9 mouse cellular contexts compared by ENCODE assay signal in the genomic region with DNA sequence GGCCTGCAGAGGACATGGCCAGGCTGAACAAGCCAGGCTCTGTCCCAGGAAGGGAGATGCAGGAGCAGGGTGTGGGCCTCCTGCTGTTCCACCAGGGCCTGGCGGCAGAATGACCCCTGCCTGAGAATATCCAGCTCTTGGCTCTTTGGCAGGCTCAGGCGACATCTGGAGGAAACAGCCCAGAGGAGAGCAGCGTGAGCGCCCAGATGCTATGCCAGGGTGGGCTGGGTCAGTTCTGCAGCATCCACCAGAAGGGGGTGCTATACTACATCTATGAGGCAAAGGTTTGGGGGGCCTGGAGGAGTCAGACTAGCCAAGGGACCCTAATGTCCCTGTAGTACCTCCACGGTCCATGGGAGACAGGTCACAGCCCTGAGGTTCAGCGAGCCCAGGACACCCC. TPM values are rescaled to one million over a fixed set of nuclear protein-coding genes. Genes with fewer than 3 reads are reported as not detected.
DNase-seq lines count a peak whose midpoint lies in the region; ATAC-seq and TF ChIP-seq lines count a peak whose summit lies in the region.
"Had no signal": no experiment of that assay in that cellular context is flagged by ENCODE, and none has a peak within 500 bp of the region (broad histone marks: within the 10 kb centered on the region; RNA-seq: fewer than 3 reads in every experiment).

No protein-coding gene starts in this region.

- peak; percentile 27 for ATAC-seq in heart, embryonic 15.5 days (replicated peaks; ENCODE audit: insufficient number of reproducible peaks, insufficient read depth, low FRiP score, low read depth)
- peak; percentile 76 for ATAC-seq in megakaryocyte progenitor cell, adult 5-6 weeks (replicated peaks; ENCODE audit: poor library complexity)
- no peak for ATAC-seq in monocyte, adult 5-6 weeks (replicated peaks; ENCODE audit: insufficient number of reproducible peaks, low FRiP score, low TSS enrichment, poor library complexity, severe bottlenecking)

- whole genome bisulfite sequencing in heart, embryonic 15.5 days = 35% methylated on average over 6 of the region's 6 CpGs

- TF ChIP-seq POLR2A in testis, adult 2 months (IDR thresholded peaks at IDR 0.05; ENCODE audit: control insufficient read depth, low read depth, low read length) = no peak

- H3K4me3 ChIP-seq in testis, adult 2 months (ENCODE audit: control insufficient read depth, low read depth, low read length) = no peak overlapping the region
- no peak overlapping the region for H3K4me3 ChIP-seq in heart, embryonic 15.5 days
- H3K4me3 ChIP-seq: erythroblast, embryonic 14.5 days had no signal

- H3K4me2 ChIP-seq in heart, embryonic 15.5 days = no peak overlapping the region

- no peak overlapping the region for H3K27ac ChIP-seq in testis, adult 2 months (ENCODE audit: control insufficient read depth, insufficient read depth, low read depth, low read length)
- H3K27ac ChIP-seq in heart, embryonic 15.5 days = no peak overlapping the region

- no peak overlapping the region for H3K9ac ChIP-seq in heart, embryonic 15.5 days

- no peaks in the 10 kb centered on the region for H3K9me3 ChIP-seq in heart, embryonic 15.5 days (replicated peaks)

- H3K27me3 ChIP-seq in testis, adult 2 months (ENCODE audit: control insufficient read depth, insufficient read depth, low read length) = no peaks in the 10 kb centered on the region
- H3K27me3 ChIP-seq in heart, embryonic 15.5 days = no peaks in the 10 kb centered on the region

- peak; percentile 19; the same call in 1 of the 2 replicates for TF ChIP-seq CTCF in testis, adult 2 months (IDR thresholded peaks at IDR 0.05; ENCODE audit: control insufficient read depth, insufficient read depth, insufficient replicate concordance, low read depth, low read length)

- no peak for DNase-seq in testis, postnatal 14 days (ENCODE audit: low spot score)
- DNase-seq in embryo, embryonic 9.5 days (ENCODE audit: extremely low spot score) = peak; percentile 64
- DNase-seq in kidney, postnatal 10 days = peak; percentile 77
- peak; percentile 43 to 83 for DNase-seq in thymus, postnatal 10 days (ENCODE audit: low spot score in 2 of 2)

- H3K4me1 ChIP-seq in testis, adult 2 months (ENCODE audit: control insufficient read depth, insufficient read depth, low read length) = no peaks in the 10 kb centered on the region; the same call in 1 of the 2 replicates
- peaks cover 34% of the 10 kb centered on the region for H3K4me1 ChIP-seq in heart, embryonic 15.5 days (replicated peaks)

- peaks cover 10% of the 10 kb centered on the region for H3K36me3 ChIP-seq in testis, adult 2 months (ENCODE audit: control insufficient read depth, insufficient read depth, low read length)
- H3K36me3 ChIP-seq in heart, embryonic 15.5 days = peaks cover 78% of the 10 kb centered on the region

RNA-seq across cellular contexts. Expression of a gene that starts 12.0 kb away (rescaled TPM):
- 3.6 and 4.1 TPM in 2 replicates for polyA plus RNA-seq in testis, adult 2 months (2012; rRNA removed)
- 13.1 and 16.9 TPM in 2 replicates for polyA plus RNA-seq in heart, embryonic 15.5 days (2015; fragmentation: Nextera tagmentation; extraction: Ambion mirVana)
- total RNA-seq in megakaryocyte progenitor cell, adult 5-6 weeks (2015) = 0.99 and 1.2 TPM in 2 replicates
- 1.2 and 2.7 TPM in 2 replicates for total RNA-seq in megakaryocyte progenitor cell, adult 5-6 weeks (2017)
- total RNA-seq in monocyte, adult 5-6 weeks (2017) = not detected in 3 replicates

RNA-seq across cellular contexts. Expression of a gene that starts 38.1 kb away (rescaled TPM):
- polyA plus RNA-seq in testis, adult 2 months (2012; rRNA removed) = 61.5 and 69.3 TPM in 2 replicates
- 48.2 and 56.2 TPM in 2 replicates for polyA plus RNA-seq in heart, embryonic 15.5 days (2015; fragmentation: Nextera tagmentation; extraction: Ambion mirVana)
- total RNA-seq in megakaryocyte progenitor cell, adult 5-6 weeks (2015) = 49.8 and 57.5 TPM in 2 replicates
- total RNA-seq in megakaryocyte progenitor cell, adult 5-6 weeks (2017) = 47.1 and 51.8 TPM in 2 replicates
- total RNA-seq in monocyte, adult 5-6 weeks (2017) = 14.9 to 17.6 TPM (median 17.5 TPM) in 3 replicates
